Mouse (Mus musculus) lung, postnatal 0 days (tissue): ENCODE data around the gene Myzap. TPM values are rescaled to one million over a fixed set of nuclear protein-coding genes. Genes with fewer than 3 reads are reported as not detected.

Experiments
- ATAC-seq: fragments of 200-750 bp; cut with Nextera tagmentation; 2 replicates; pipeline ENCODE4 v1.8.0; 2017; ENCODE audit warnings: moderate library complexity
- DNase-seq: peaks from one replicate; pipeline ENCODE4 v3.0.0-alpha.2; 2016; ENCODE audit warnings: low spot score
- H3K27ac ChIP-seq: fragments of 300-500 bp; sonication (generic); 2 replicates; pipeline ENCODE4 v1.5.1; 2014; ENCODE audit warnings: antibody characterized with exemption, mild to moderate bottlenecking, low read length, mixed read lengths
- H3K27me3 ChIP-seq: fragments of 300-500 bp; sonication (generic); replicated peaks from 2 replicates; pipeline ENCODE4 v1.6.1; 2014; ENCODE audit warnings: low read length, mixed read lengths; ENCODE audit not compliant: insufficient read depth
- H3K36me3 ChIP-seq: fragments of 300-500 bp; sonication (generic); 2 replicates; pipeline ENCODE4 v1.6.1; 2014; ENCODE audit warnings: low read length, mixed read lengths; ENCODE audit not compliant: insufficient read depth
- H3K4me1 ChIP-seq: fragments of 300-500 bp; sonication (generic); 2 replicates; pipeline ENCODE4 v1.6.1; 2014; ENCODE audit warnings: antibody characterized with exemption, low read depth, low read length, mixed read lengths; ENCODE audit not compliant: insufficient read depth
- H3K4me2 ChIP-seq: fragments of 300-500 bp; sonication (generic); replicated peaks from 2 replicates; pipeline ENCODE4 v1.6.1; 2014; ENCODE audit warnings: low read depth, mild to moderate bottlenecking, low read length, moderate library complexity, mixed read lengths
- H3K4me3 ChIP-seq: fragments of 300-500 bp; sonication (generic); 2 replicates; pipeline ENCODE4 v1.5.1; 2014; ENCODE audit warnings: low read depth, low read length
- H3K9ac ChIP-seq: fragments of 300-500 bp; sonication (generic); replicated peaks from 2 replicates; pipeline ENCODE4 v1.6.1; 2014; ENCODE audit warnings: low read depth, mild to moderate bottlenecking
- H3K9me3 ChIP-seq: fragments of 300-500 bp; sonication (generic); 2 replicates; pipeline ENCODE4 v1.6.1; 2016; ENCODE audit warnings: low read length, mixed read lengths
- CTCF ChIP-seq: IDR thresholded peaks from 2 replicates; pipeline ENCODE4 v1.5.1; 2016; ENCODE audit warnings: antibody characterized with exemption, mild to moderate bottlenecking
- EP300 ChIP-seq: IDR thresholded peaks from 2 replicates; pipeline ENCODE4 v1.6.1; 2016; ENCODE audit warnings: antibody characterized with exemption, mild to moderate bottlenecking, control low read depth
- WGBS: fragments of 180-500 bp; shearing (Covaris S2); extraction: QIAGEN DNeasy Blood & Tissue Kit; methylation state at CpG from one replicate; pipeline ENCODE4 v1.1.7; 2014; 5-methylcytosine and 5-hydroxymethylcytosine counted together
- polyA plus RNA-seq: library from polyadenylated mRNA; unstranded; fragments of >200 nt; fragmentation: Nextera tagmentation; extraction: Ambion mirVana; gene quantifications from 2 replicates; pipeline ENCODE4 v1.2.1, GENCODE M21; 2015

The Myzap gene
- polyA plus RNA-seq, 1 experiment from 2014 or later, result 126 TPM

DNA sequence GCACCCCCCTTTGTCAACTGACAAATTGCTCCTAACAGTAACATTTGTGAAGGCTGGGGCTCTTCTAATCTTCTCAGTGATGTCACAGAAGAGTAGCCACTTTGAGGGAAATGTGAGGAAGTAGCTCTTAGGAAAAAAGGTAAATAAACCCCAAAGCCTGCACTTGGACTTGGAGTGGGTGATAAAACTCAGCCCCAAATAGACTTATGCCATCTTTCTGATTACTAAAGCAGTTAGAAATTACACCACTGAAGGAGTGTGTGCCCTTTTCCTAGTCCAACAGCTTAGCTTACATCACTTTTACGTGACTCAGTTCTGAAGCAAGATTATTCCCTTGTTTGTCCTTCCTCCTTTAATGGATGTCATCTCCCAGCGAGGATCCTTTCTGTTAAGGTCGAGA, 17.7 kb downstream of the Myzap start:
- ATAC-seq, result peak; percentile 61
- 60% methylated on average over 3 of the region's 3 CpGs for WGBS

GRCm38 (mm10) chr9:71573771-71574340, 18.3 kb downstream of the Myzap start:
- H3K27me3 ChIP-seq, result no peaks in the 10 kb centered on the region
- H3K9ac ChIP-seq, result no peak overlapping the region
- TF ChIP-seq CTCF (0 out of 2 replicates have a peak, but pooled peaks have one; percentile 2), EP300 (no peak)
- H3K4me1 ChIP-seq, result no peaks in the 10 kb centered on the region
- peak; percentile 71 for ATAC-seq
- H3K27ac ChIP-seq, result 0 out of 2 replicates have a peak overlapping the region, but pooled peaks have one; percentile 26
- no peak overlapping the region for H3K4me3 ChIP-seq
- WGBS, result 67% methylated on average over 6 of the region's 6 CpGs
- no peaks in the 10 kb centered on the region for H3K9me3 ChIP-seq
- H3K36me3 ChIP-seq, result no peaks in the 10 kb centered on the region
- no peak overlapping the region for H3K4me2 ChIP-seq
- DNase-seq, result peak; percentile 21

More for the DNA sequence above, 17.7 kb downstream of the Myzap start:
- H3K36me3 ChIP-seq, result no peaks in the 10 kb centered on the region
- H3K4me3 ChIP-seq, result no peak overlapping the region
- no peaks in the 10 kb centered on the region for H3K4me1 ChIP-seq
- peak overlapping the region; percentile 26; the same call in 1 of the 2 replicates for H3K27ac ChIP-seq
- no peaks in the 10 kb centered on the region for H3K9me3 ChIP-seq
- no peak; the same call in 1 of the 2 replicates for TF ChIP-seq EP300
- no peak for TF ChIP-seq CTCF
- no peak overlapping the region for H3K9ac ChIP-seq
- H3K4me2 ChIP-seq, result no peak overlapping the region
- peak; percentile 52 for DNase-seq
- no peaks in the 10 kb centered on the region for H3K27me3 ChIP-seq

DNA sequence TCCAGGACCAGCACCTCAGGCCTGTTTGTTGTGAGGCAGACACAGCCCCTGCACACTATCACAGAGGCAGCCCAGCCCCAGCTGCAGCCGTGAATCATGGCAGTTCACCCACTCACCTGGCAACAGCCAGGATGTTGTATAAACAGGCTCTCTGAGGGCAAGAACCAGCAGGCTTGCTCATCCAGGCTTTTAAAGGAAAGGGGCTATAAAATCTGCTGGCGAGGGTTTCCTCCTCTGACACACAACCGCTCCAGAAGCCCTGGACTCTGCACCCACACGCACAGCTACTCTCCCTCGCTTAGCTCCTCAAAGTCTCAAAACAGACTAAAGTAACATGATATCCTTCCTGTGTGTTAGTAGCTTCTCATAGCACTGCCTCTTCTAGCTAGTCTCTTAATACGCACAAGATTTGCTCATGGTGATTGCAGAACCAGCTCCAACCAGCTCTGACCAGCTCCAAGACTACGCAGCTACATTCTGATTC, 21.0 kb downstream of the Myzap start:
- no peak for ATAC-seq
- Histone ChIP-seq H3K9me3 (no peaks in the 10 kb centered on the region), H3K27me3 (no peaks in the 10 kb centered on the region), H3K4me3 (no peak overlapping the region), H3K4me2 (no peak overlapping the region), H3K36me3 (no peaks in the 10 kb centered on the region), H3K4me1 (peaks cover 7% of the 10 kb centered on the region; the same call in 1 of the 2 replicates), H3K9ac (no peak overlapping the region), H3K27ac (peak overlapping the region; percentile 47; the same call in 1 of the 2 replicates)
- 44% methylated on average over 7 of the region's 7 CpGs for WGBS
- DNase-seq, result peak; percentile 17
- no peak for TF ChIP-seq CTCF

DNA sequence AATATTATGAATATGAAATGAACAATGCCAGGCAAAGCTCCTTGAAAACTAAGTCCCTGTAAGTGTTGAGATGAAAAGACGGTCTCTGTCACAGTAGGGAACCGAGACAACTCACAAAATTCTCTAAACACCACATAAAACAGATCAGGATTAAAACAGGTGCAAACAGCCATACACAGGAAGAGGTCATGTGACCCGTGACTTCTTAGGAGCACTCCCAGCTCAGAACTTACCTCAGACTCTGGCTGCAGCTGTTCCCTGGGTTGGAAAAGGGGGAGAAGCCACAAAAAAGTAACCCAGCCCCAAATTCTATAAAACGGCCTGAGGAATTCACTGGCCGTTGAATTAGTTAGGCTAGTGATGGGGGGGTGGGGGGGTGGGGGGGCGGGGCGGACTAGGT, 22.0 kb downstream of the Myzap start:
- no peak overlapping the region for H3K4me3 ChIP-seq
- no peaks in the 10 kb centered on the region for H3K36me3 ChIP-seq
- peaks cover 7% of the 10 kb centered on the region; the same call in 1 of the 2 replicates for H3K4me1 ChIP-seq
- no peaks in the 10 kb centered on the region for H3K9me3 ChIP-seq
- ATAC-seq (no peak), DNase-seq (no peak)
- H3K27ac ChIP-seq, result no peak overlapping the region
- TF ChIP-seq EP300 (no peak), CTCF (no peak)
- no peak overlapping the region for H3K4me2 ChIP-seq
- WGBS, result 59% methylated on average over 7 of the region's 7 CpGs
- no peak overlapping the region for H3K9ac ChIP-seq
- H3K27me3 ChIP-seq, result no peaks in the 10 kb centered on the region

GRCm38 (mm10) chr9:71568323-71568942, 23.7 kb downstream of the Myzap start:
- Histone ChIP-seq H3K36me3 (no peaks in the 10 kb centered on the region), H3K4me3 (no peak overlapping the region), H3K27me3 (no peaks in the 10 kb centered on the region), H3K9ac (no peak overlapping the region), H3K27ac (peak overlapping the region; percentile 60; the same call in 1 of the 2 replicates), H3K4me2 (no peak overlapping the region), H3K4me1 (peaks cover 7% of the 10 kb centered on the region; the same call in 1 of the 2 replicates), H3K9me3 (no peaks in the 10 kb centered on the region)
- DNase-seq, result no peak
- WGBS, result 24% methylated on average over 5 of the region's 5 CpGs
- TF ChIP-seq CTCF (no peak), EP300 (no peak)
- ATAC-seq, result peak; percentile 45; the same call in 1 of the 2 replicates

DNA sequence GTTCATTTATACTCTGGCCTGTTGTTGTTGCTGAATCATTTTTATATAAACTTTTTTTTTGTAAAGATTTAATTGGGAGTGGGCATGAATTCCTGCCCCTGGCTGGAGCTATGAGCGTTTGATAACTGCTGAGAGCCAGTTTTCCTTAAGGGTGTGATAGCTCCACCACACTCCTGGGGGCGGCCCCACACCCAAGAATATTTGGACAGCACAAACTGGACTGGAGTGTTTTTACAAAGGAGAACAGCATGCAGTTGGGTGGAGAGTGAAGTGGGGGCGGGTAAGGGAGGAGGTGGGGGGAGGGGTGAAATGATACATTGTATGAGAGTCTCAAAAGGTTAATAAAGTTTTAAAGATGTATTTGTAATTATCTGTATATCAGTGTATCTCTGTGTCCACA, 24.8 kb downstream of the Myzap start:
- no peaks in the 10 kb centered on the region for H3K9me3 ChIP-seq
- DNase-seq (peak; percentile 38), ATAC-seq (peak; percentile 64; the same call in 1 of the 2 replicates)
- no peak overlapping the region for H3K9ac ChIP-seq
- H3K4me1 ChIP-seq, result peaks cover 7% of the 10 kb centered on the region; the same call in 1 of the 2 replicates
- H3K4me2 ChIP-seq, result no peak overlapping the region
- H3K27me3 ChIP-seq, result no peaks in the 10 kb centered on the region
- 39% methylated on average over 3 of the region's 3 CpGs for WGBS
- H3K36me3 ChIP-seq, result no peaks in the 10 kb centered on the region
- peak overlapping the region; percentile 60 for H3K27ac ChIP-seq
- H3K4me3 ChIP-seq, result no peak overlapping the region
- peak; percentile 17; the same call in 1 of the 2 replicates for TF ChIP-seq CTCF
- peak; percentile 10; the same call in 1 of the 2 replicates for TF ChIP-seq EP300
